Mouse (Mus musculus) forebrain, postnatal 0 days (tissue): ENCODE results near the gene Tmcc3. TPM values are rescaled to one million over a fixed set of nuclear protein-coding genes. Genes with fewer than 3 reads are reported as not detected.

Experiments
- ATAC-seq: fragments of 200-750 bp; cut with Nextera tagmentation; 2 replicates; pipeline ENCODE4 v1.8.0; 2017; ENCODE audit warnings: mild to moderate bottlenecking, moderate library complexity
- DNase-seq: peaks from one replicate; pipeline ENCODE4 v3.0.0-alpha.2; 2015
- H3K27ac ChIP-seq: fragments of 300-500 bp; sonication (generic); 2 replicates; pipeline ENCODE4 v1.5.1; 2014; ENCODE audit warnings: low read depth, mild to moderate bottlenecking, antibody characterized with exemption, low read length, moderate library complexity, mixed read lengths
- H3K27me3 ChIP-seq: fragments of 300-500 bp; sonication (generic); 2 replicates; pipeline ENCODE4 v1.6.1; 2014; ENCODE audit warnings: mild to moderate bottlenecking, low read length, mixed read lengths; ENCODE audit not compliant: insufficient read depth
- H3K36me3 ChIP-seq: fragments of 300-500 bp; sonication (generic); 2 replicates; pipeline ENCODE4 v1.6.1; 2014; ENCODE audit warnings: mild to moderate bottlenecking, moderate library complexity; ENCODE audit not compliant: insufficient read depth
- H3K4me1 ChIP-seq: fragments of 300-500 bp; sonication (generic); 2 replicates; pipeline ENCODE4 v1.6.1; 2014; ENCODE audit warnings: antibody characterized with exemption; ENCODE audit not compliant: insufficient read depth
- H3K4me2 ChIP-seq: fragments of 300-500 bp; sonication (generic); 2 replicates; pipeline ENCODE4 v1.6.1; 2014; ENCODE audit warnings: low read depth, mild to moderate bottlenecking, moderate library complexity
- H3K4me3 ChIP-seq: fragments of 300-500 bp; sonication (generic); 2 replicates; pipeline ENCODE4 v1.5.1; 2014; ENCODE audit warnings: low read depth, low read length, mixed read lengths
- H3K9ac ChIP-seq: fragments of 300-500 bp; sonication (generic); 2 replicates; pipeline ENCODE4 v1.6.1; 2014; ENCODE audit warnings: mild to moderate bottlenecking
- H3K9me3 ChIP-seq: fragments of 300-500 bp; sonication (generic); 2 replicates; pipeline ENCODE4 v1.6.1; 2016; ENCODE audit warnings: low read length
- CTCF ChIP-seq: sonication (generic); IDR thresholded peaks from 2 replicates; pipeline ENCODE4 v1.5.1; 2016; ENCODE audit warnings: antibody characterized with exemption, control low read depth, low read depth
- WGBS: fragments of 180-500 bp; shearing (Covaris S2); extraction: QIAGEN DNeasy Blood & Tissue Kit; methylation state at CpG from one replicate; pipeline ENCODE4 v1.1.7; 2014; 5-methylcytosine and 5-hydroxymethylcytosine counted together
- polyA plus RNA-seq: library from polyadenylated mRNA; unstranded; fragments of >200 nt; fragmentation: Nextera tagmentation; extraction: Ambion mirVana; gene quantifications from 2 replicates; pipeline ENCODE4 v1.2.1, GENCODE M21; 2015
- total RNA-seq: library from RNA; depleted of rRNA; stranded (reverse); fragments of >200 nt; gene quantifications from 2 replicates; pipeline ENCODE4 v1.2.3, GENCODE M21; 2014

Tmcc3 gene
- total and polyA plus RNA-seq, 2 experiments from 2014 or later, result 7.5 to 10.2 TPM

- DNase-seq (peak; percentile 92), ATAC-seq (peak; percentile 77)
- H3K9ac ChIP-seq, result no peak overlapping the region
- no peak overlapping the region for H3K27ac ChIP-seq
- no peaks in the 10 kb centered on the region for H3K36me3 ChIP-seq
- peaks cover 16% of the 10 kb centered on the region for H3K4me1 ChIP-seq
- 6% methylated on average over 10 of the region's 10 CpGs for WGBS
- H3K9me3 ChIP-seq, result no peaks in the 10 kb centered on the region
- no peak overlapping the region for H3K4me3 ChIP-seq
- peak; percentile 98 for TF ChIP-seq CTCF
- H3K27me3 ChIP-seq, result no peaks in the 10 kb centered on the region
- peak overlapping the region; percentile 19 for H3K4me2 ChIP-seq
Observed at GRCm38 (mm10) chr10:94623617-94624016, 311.9 kb downstream of the Tmcc3 start.

- WGBS, result 91% methylated on average over 9 of the region's 9 CpGs
- no peak for TF ChIP-seq CTCF
- Histone ChIP-seq H3K4me1 (peaks cover 16% of the 10 kb centered on the region), H3K36me3 (no peaks in the 10 kb centered on the region), H3K4me3 (no peak overlapping the region), H3K4me2 (no peak overlapping the region), H3K9ac (no peak overlapping the region), H3K9me3 (no peaks in the 10 kb centered on the region), H3K27me3 (no peaks in the 10 kb centered on the region), H3K27ac (no peak overlapping the region)
- ATAC-seq (no peak), DNase-seq (no peak)
Observed at GRCm38 (mm10) chr10:94625036-94625435, 313.3 kb downstream of the Tmcc3 start.

- DNase-seq (no peak), ATAC-seq (no peak)
- no peaks in the 10 kb centered on the region for H3K9me3 ChIP-seq
- TF ChIP-seq CTCF, result no peak
- H3K36me3 ChIP-seq, result no peaks in the 10 kb centered on the region
- WGBS, result 83% methylated on average over 8 of the region's 8 CpGs
- no peak overlapping the region for H3K4me2 ChIP-seq
- no peak overlapping the region for H3K4me3 ChIP-seq
- no peaks in the 10 kb centered on the region for H3K27me3 ChIP-seq
- H3K4me1 ChIP-seq, result peaks cover 16% of the 10 kb centered on the region
- H3K9ac ChIP-seq, result no peak overlapping the region
- no peak overlapping the region for H3K27ac ChIP-seq
Observed at GRCm38 (mm10) chr10:94625606-94626005, 313.9 kb downstream of the Tmcc3 start.

GRCm38 (mm10) chr10:94630771-94631280 lies 319.1 kb downstream of the Tmcc3 start:
- ATAC-seq (no peak), DNase-seq (no peak)
- no peaks in the 10 kb centered on the region for H3K4me1 ChIP-seq
- H3K4me3 ChIP-seq, result no peak overlapping the region
- H3K9me3 ChIP-seq, result no peaks in the 10 kb centered on the region
- no peak for TF ChIP-seq CTCF
- no peak overlapping the region for H3K27ac ChIP-seq
- no peak overlapping the region for H3K9ac ChIP-seq
- no peak overlapping the region for H3K4me2 ChIP-seq
- H3K27me3 ChIP-seq, result no peaks in the 10 kb centered on the region
- H3K36me3 ChIP-seq, result no peaks in the 10 kb centered on the region
- WGBS, result 70% methylated on average over 4 of the region's 4 CpGs

GRCm38 (mm10) chr10:94631541-94632113 lies 319.9 kb downstream of the Tmcc3 start:
- WGBS, result 72% methylated on average over 11 of the region's 11 CpGs
- no peak for ATAC-seq

GRCm38 (mm10) chr10:94632245-94632644 lies 320.5 kb downstream of the Tmcc3 start:
- Histone ChIP-seq H3K4me2 (no peak overlapping the region), H3K36me3 (no peaks in the 10 kb centered on the region), H3K9ac (no peak overlapping the region), H3K9me3 (no peaks in the 10 kb centered on the region), H3K4me3 (no peak overlapping the region), H3K27me3 (no peaks in the 10 kb centered on the region), H3K27ac (no peak overlapping the region), H3K4me1 (no peaks in the 10 kb centered on the region)
- no peak for TF ChIP-seq CTCF
- no peak for ATAC-seq
- WGBS, result 85% methylated on average over 5 of the region's 5 CpGs
- no peak for DNase-seq

More at GRCm38 (mm10) chr10:94631541-94632113, 319.9 kb downstream of the Tmcc3 start:
- H3K27ac ChIP-seq, result no peak overlapping the region
- no peaks in the 10 kb centered on the region for H3K27me3 ChIP-seq
- no peak overlapping the region for H3K9ac ChIP-seq
- no peaks in the 10 kb centered on the region for H3K9me3 ChIP-seq
- no peak for DNase-seq
- H3K4me2 ChIP-seq, result no peak overlapping the region
- no peaks in the 10 kb centered on the region for H3K36me3 ChIP-seq
- H3K4me3 ChIP-seq, result no peak overlapping the region
- TF ChIP-seq CTCF, result no peak
- H3K4me1 ChIP-seq, result no peaks in the 10 kb centered on the region

GRCm38 (mm10) chr10:94638599-94638998 lies 326.9 kb downstream of the Tmcc3 start:
- Histone ChIP-seq H3K27ac (no peak overlapping the region), H3K36me3 (no peaks in the 10 kb centered on the region), H3K4me3 (no peak overlapping the region), H3K27me3 (no peaks in the 10 kb centered on the region), H3K4me1 (no peaks in the 10 kb centered on the region), H3K9ac (no peak overlapping the region), H3K9me3 (no peaks in the 10 kb centered on the region), H3K4me2 (no peak overlapping the region)
- ATAC-seq (no peak), DNase-seq (no peak)
- 91% methylated on average over 5 of the region's 5 CpGs for WGBS
- TF ChIP-seq CTCF, result no peak
